Mouse (Mus musculus) T-helper 2 cell (primary cell): ENCODE data around the gene Tnrc6a.

Source experiments
- in situ Hi-C: fragments of 300-600 bp; cut with MboI, MseI; formaldehyde crosslinking; loops from one replicate; pipeline ENCODE4 v1.15.1; 2025; ENCODE audit warnings: high pct_unique_total_duplicates

Gene Tnrc6a

GRCm38 (mm10) chr7:123220633-123220942, 96.9 kb downstream of the Tnrc6a start:
- in situ Hi-C loops: no loop called here

GRCm38 (mm10) chr7:123224076-123224475, 100.4 kb downstream of the Tnrc6a start:
- in situ Hi-C loops: no loop called here

GRCm38 (mm10) chr7:123225159-123225558, 101.5 kb downstream of the Tnrc6a start:
- in situ Hi-C loops: no loop called here

- in situ Hi-C loops: no loop called here
Measured at GRCm38 (mm10) chr7:123235449-123235848, 111.8 kb downstream of the Tnrc6a start.

- in situ Hi-C loops: no loop called here
Measured at GRCm38 (mm10) chr7:123238621-123239020, 114.9 kb downstream of the Tnrc6a start.

- in situ Hi-C loops: no loop called here
Measured at GRCm38 (mm10) chr7:123240064-123240463, 116.4 kb downstream of the Tnrc6a start.

GRCm38 (mm10) chr7:123242241-123242640, 118.6 kb downstream of the Tnrc6a start:
- in situ Hi-C loops: no loop called here

GRCm38 (mm10) chr7:123244833-123245232, 121.1 kb downstream of the Tnrc6a start:
- in situ Hi-C loops: no loop called here
